Comparison of ENCODE assay signal across 10 mouse cellular contexts in genomic region chr14:52580319-52580718, GRCm38 (mm10).
DNase-seq lines count a peak whose midpoint lies in the region; ATAC-seq and TF ChIP-seq lines count a peak whose summit lies in the region.
"Had no signal": no experiment of that assay in that cellular context is flagged by ENCODE, and none has a peak within 500 bp of the region (broad histone marks: within the 10 kb centered on the region; RNA-seq: fewer than 3 reads in every experiment).

No protein-coding gene starts in this region.

- no peak for TF ChIP-seq RAD21 in MEL (IDR thresholded peaks at IDR 0.05; ENCODE audit: low read depth, low read length)

- H3K4me2 ChIP-seq in intestine, postnatal 0 days (replicated peaks; ENCODE audit: low read depth): no peak overlapping the region
- H3K4me2 ChIP-seq in intestine, embryonic 16.5 days (ENCODE audit: low read depth, low read length): no peak overlapping the region
- H3K4me2 ChIP-seq: liver, embryonic 15.5 days had no signal

- no peaks in the 10 kb centered on the region for H3K36me3 ChIP-seq in intestine, postnatal 0 days (ENCODE audit: control insufficient read depth, insufficient read depth)
- no peaks in the 10 kb centered on the region for H3K36me3 ChIP-seq in intestine, embryonic 16.5 days (ENCODE audit: control insufficient read depth, insufficient read depth, low read length)
- H3K36me3 ChIP-seq in MEL (ENCODE audit: control insufficient read depth in 1 of 2, insufficient read depth in 2 of 2, low read length in 2 of 2): no peaks in the 10 kb centered on the region
- no peaks in the 10 kb centered on the region for H3K36me3 ChIP-seq in forebrain, embryonic 10.5 days (replicated peaks)
- H3K36me3 ChIP-seq: liver, embryonic 15.5 days had no signal

- no peak overlapping the region for H3K9ac ChIP-seq in intestine, postnatal 0 days (ENCODE audit: low read depth, low read length)
- no peak overlapping the region for H3K9ac ChIP-seq in intestine, embryonic 16.5 days (ENCODE audit: low read depth, low read length)
- no peak overlapping the region for H3K9ac ChIP-seq in MEL (ENCODE audit: control insufficient read depth, low read depth, low read length, poor library complexity, severe bottlenecking)
- H3K9ac ChIP-seq: liver, embryonic 15.5 days had no signal

- no peaks in the 10 kb centered on the region for H3K79me2 ChIP-seq in MEL (ENCODE audit: control insufficient read depth, insufficient read depth, low read length, poor library complexity)

- no peak for ATAC-seq in intestine, postnatal 0 days
- ATAC-seq in intestine, embryonic 16.5 days: no peak
- peak; percentile 70 for ATAC-seq in megakaryocyte-erythroid progenitor cell, adult 5-6 weeks (replicated peaks; ENCODE audit: low FRiP score, low TSS enrichment, poor library complexity, severe bottlenecking)

- no peak for TF ChIP-seq POLR2A in MEL (IDR thresholded peaks at IDR 0.05; ENCODE audit: control insufficient read depth in 1 of 2, insufficient read depth in 1 of 2, low read depth in 1 of 2, low read length in 2 of 2, poor library complexity in 1 of 2)

- no peak overlapping the region for H3K27ac ChIP-seq in intestine, postnatal 0 days (ENCODE audit: low read depth, low read length)
- no peak overlapping the region for H3K27ac ChIP-seq in intestine, embryonic 16.5 days (ENCODE audit: low read length)
- no peak overlapping the region for H3K27ac ChIP-seq in MEL (ENCODE audit: control insufficient read depth, low read depth, low read length)
- H3K27ac ChIP-seq in forebrain, embryonic 10.5 days: no peak overlapping the region
- H3K27ac ChIP-seq: liver, embryonic 15.5 days had no signal

- DNase-seq in A20 (ENCODE audit: low read depth, low spot score): peak; percentile 41
- DNase-seq in MEL (ENCODE audit: low read depth, low spot score): peak; percentile 8
- no peak for DNase-seq in urinary bladder, postnatal 10 days (ENCODE audit: low spot score)
- no peak for DNase-seq in forebrain, embryonic 10.5 days (ENCODE audit: extremely low spot score, low spot score)
- no peak for DNase-seq in spleen, postnatal 14 days (ENCODE audit: low spot score in 2 of 2)

- H3K4me1 ChIP-seq in intestine, postnatal 0 days (replicated peaks; ENCODE audit: control insufficient read depth, insufficient read depth, low read length): no peaks in the 10 kb centered on the region
- H3K4me1 ChIP-seq in intestine, embryonic 16.5 days (ENCODE audit: control insufficient read depth, insufficient read depth, low read length): no peaks in the 10 kb centered on the region
- H3K4me1 ChIP-seq in MEL (ENCODE audit: control insufficient read depth in 1 of 2, insufficient read depth in 2 of 2, low read length in 2 of 2): no peaks in the 10 kb centered on the region
- H3K4me1 ChIP-seq in forebrain, embryonic 10.5 days: no peaks in the 10 kb centered on the region
- H3K4me1 ChIP-seq: liver, embryonic 15.5 days had no signal

- H3K4me3 ChIP-seq in intestine, postnatal 0 days (ENCODE audit: low read depth, low read length): no peak overlapping the region
- H3K4me3 ChIP-seq in intestine, embryonic 16.5 days (ENCODE audit: low read length): no peak overlapping the region
- H3K4me3 ChIP-seq in MEL (ENCODE audit: control insufficient read depth in 1 of 2, insufficient read depth in 1 of 2, low read depth in 2 of 2, low read length in 2 of 2): no peak overlapping the region
- no peak overlapping the region for H3K4me3 ChIP-seq in forebrain, embryonic 10.5 days
- H3K4me3 ChIP-seq: liver, embryonic 15.5 days; myocyte had no signal

- WGBS in intestine, postnatal 0 days: 29% methylated on average over 3 of the region's 3 CpGs
- 49% methylated on average over 3 of the region's 3 CpGs for WGBS in intestine, embryonic 16.5 days
- 54% methylated on average over 3 of the region's 3 CpGs for WGBS in forebrain, embryonic 10.5 days

- TF ChIP-seq EP300 in MEL (IDR thresholded peaks at IDR 0.05; ENCODE audit: low read depth in 1 of 2, low read length in 2 of 2): no peak

- TF ChIP-seq CTCF in intestine, postnatal 0 days (IDR thresholded peaks at IDR 0.05; ENCODE audit: low read depth): peak; percentile 31
- peak; percentile 5 to 39 (median 18); a peak in 3 of 6 replicates for TF ChIP-seq CTCF in MEL (IDR thresholded peaks at IDR 0.05 in 2 of 3, conservative IDR thresholded peaks at IDR 0.05 in 1 of 3; ENCODE audit: control insufficient read depth in 1 of 3, insufficient read depth in 1 of 3, low read depth in 2 of 3, low read length in 3 of 3, poor library complexity in 1 of 3, severe bottlenecking in 1 of 3)

- H3K9me3 ChIP-seq in intestine, postnatal 0 days (ENCODE audit: control insufficient read depth): no peaks in the 10 kb centered on the region
- H3K9me3 ChIP-seq in intestine, embryonic 16.5 days (ENCODE audit: control insufficient read depth, low read length): no peaks in the 10 kb centered on the region
- no peaks in the 10 kb centered on the region for H3K9me3 ChIP-seq in MEL (replicated peaks; ENCODE audit: insufficient read depth, low read length)
- peaks cover 4% of the 10 kb centered on the region; the same call in 1 of the 2 replicates for H3K9me3 ChIP-seq in forebrain, embryonic 10.5 days

- H3K27me3 ChIP-seq in intestine, postnatal 0 days (replicated peaks; ENCODE audit: control insufficient read depth, insufficient read depth, low read length): no peaks in the 10 kb centered on the region
- no peaks in the 10 kb centered on the region for H3K27me3 ChIP-seq in intestine, embryonic 16.5 days (replicated peaks; ENCODE audit: control insufficient read depth, insufficient read depth, low read length)
- H3K27me3 ChIP-seq in MEL (ENCODE audit: control insufficient read depth in 1 of 2, insufficient read depth in 2 of 2, low read length in 2 of 2): no peaks in the 10 kb centered on the region
- H3K27me3 ChIP-seq in forebrain, embryonic 10.5 days (ENCODE audit: poor library complexity, severe bottlenecking): no peaks in the 10 kb centered on the region
- H3K27me3 ChIP-seq: liver, embryonic 15.5 days had no signal

TF ChIP-seq in MEL, 35 proteins besides CTCF, POLR2A, EP300 and RAD21:
- TF ChIP-seq SIN3A (IDR thresholded peaks at IDR 0.05; ENCODE audit: low read length) (no peak), CHD2 (IDR thresholded peaks at IDR 0.05; ENCODE audit: low read length) (no peak)

Comparison
In these comparisons a context has a peak if more than half of its experiments do, and no peak if none do; other contexts are left out.
1. DNase-seq: peak in A20 (single experiment) and MEL (single experiment); none in urinary bladder, postnatal 10 days (single experiment), forebrain, embryonic 10.5 days (single experiment) and spleen, postnatal 14 days (0 of 2).